Mouse (Mus musculus) G1E (cell line): ENCODE measurements around the gene Drosha. TPM values are rescaled to one million over a fixed set of nuclear protein-coding genes. Genes with fewer than 3 reads are reported as not detected.

Source experiments
- ATAC-seq: 2 replicates; pipeline ENCODE4 v1.8.0; 2016; ENCODE audit warnings: mild to moderate bottlenecking; ENCODE audit not compliant: insufficient number of reproducible peaks, poor library complexity, low FRiP score, severe bottlenecking; ENCODE audit errors: extremely low read depth
- DNase-seq: peaks from one replicate; pipeline ENCODE4 v3.0.0; 2012; ENCODE audit warnings: low spot score
- H3K27me3 ChIP-seq: 2 replicates; pipeline ENCODE4 v1.6.1; 2012; ENCODE audit warnings: mild to moderate bottlenecking, low read length, inconsistent platforms; ENCODE audit not compliant: insufficient read depth
- H3K36me3 ChIP-seq: replicated peaks from 2 replicates; pipeline ENCODE3; 2012; ENCODE audit warnings: mild to moderate bottlenecking, inconsistent platforms
- H3K4me1 ChIP-seq: 2 replicates; pipeline ENCODE4 v1.6.1; 2012; ENCODE audit warnings: low read depth, low read length, inconsistent platforms, mixed read lengths; ENCODE audit not compliant: insufficient read depth
- H3K4me3 ChIP-seq: 2 replicates; pipeline ENCODE4 v1.5.1; 2012; ENCODE audit warnings: low read depth, mild to moderate bottlenecking, inconsistent platforms, low read length, moderate library complexity, mixed read lengths
- H3K9me3 ChIP-seq: replicated peaks from 2 replicates; pipeline ENCODE4 v1.6.1; 2012; ENCODE audit warnings: inconsistent platforms
- CTCF ChIP-seq: IDR thresholded peaks from 2 replicates; pipeline ENCODE4 v1.5.1; 2012; ENCODE audit warnings: low read depth, low read length, inconsistent platforms, mixed read lengths
- GATA1 ChIP-seq: IDR thresholded peaks from 2 replicates; pipeline ENCODE4 v1.6.1; 2012; ENCODE audit warnings: borderline replicate concordance, low read length, inconsistent platforms, mixed read lengths
- GATA2 ChIP-seq: IDR thresholded peaks from 2 replicates; pipeline ENCODE4 v1.6.1; 2012; ENCODE audit warnings: low read depth, low read length, inconsistent platforms, borderline replicate concordance
- POLR2AphosphoS5 ChIP-seq: IDR thresholded peaks from 2 replicates; pipeline ENCODE4 v1.6.1; 2012; ENCODE audit warnings: low read depth, low read length, inconsistent platforms; ENCODE audit not compliant: insufficient replicate concordance
- TAL1 ChIP-seq: conservative IDR thresholded peaks from 2 replicates; pipeline ENCODE4 v1.6.1; 2012; ENCODE audit warnings: low read depth, low read length, inconsistent platforms, mixed read lengths
- polyA plus RNA-seq: library from polyadenylated mRNA; stranded (reverse); fragments of >175 nt; gene quantifications from 2 replicates; pipeline ENCODE4 v1.2.3, GENCODE M21; 2012
- total RNA-seq, 2 experiments: library from RNA; stranded (forward) in 1 of 2; stranded (reverse) in 1 of 2; fragments of 200-1000 nt in 1 of 2; fragments of >200 nt in 1 of 2; fragmentation: Nextera tagmentation in 1 of 2; gene quantifications; 2 replicates each; pipeline ENCODE4 v1.2.3; 2014 to 2017

The Drosha gene
- total and polyA plus RNA-seq, 3 experiments: 30.6 to 366 (median 124) TPM

GRCm38 (mm10) chr15:12824965-12825364 is 350 bp downstream of the Drosha start:
- Histone ChIP-seq H3K36me3 (peaks cover 70% of the 10 kb centered on the region), H3K4me1 (peaks cover 52% of the 10 kb centered on the region), H3K4me3 (peak overlapping the region; percentile 99), H3K9me3 (no peaks in the 10 kb centered on the region), H3K27me3 (no peaks in the 10 kb centered on the region)
- ATAC-seq (no peak), DNase-seq (peak; percentile 30)
- TF ChIP-seq CTCF (no peak), TAL1 (no peak), GATA1 (no peak), GATA2 (no peak), POLR2AphosphoS5 (no peak)

GRCm38 (mm10) chr15:12825408-12825807 is 793 bp downstream of the Drosha start:
- TF ChIP-seq GATA1: no peak
- TF ChIP-seq GATA2: no peak
- no peak for TF ChIP-seq POLR2AphosphoS5
- TF ChIP-seq CTCF: no peak
- no peak for TF ChIP-seq TAL1
- Histone ChIP-seq H3K4me1 (peaks cover 53% of the 10 kb centered on the region), H3K27me3 (no peaks in the 10 kb centered on the region), H3K4me3 (peak overlapping the region; percentile 99), H3K36me3 (peaks cover 68% of the 10 kb centered on the region), H3K9me3 (no peaks in the 10 kb centered on the region)
- DNase-seq: no peak
- no peak for ATAC-seq

- Histone ChIP-seq H3K4me3 (no peak overlapping the region), H3K27me3 (no peaks in the 10 kb centered on the region), H3K9me3 (no peaks in the 10 kb centered on the region), H3K36me3 (peaks cover 69% of the 10 kb centered on the region), H3K4me1 (peaks cover 36% of the 10 kb centered on the region)
- TF ChIP-seq GATA2: no peak
- no peak for TF ChIP-seq GATA1
- no peak for TF ChIP-seq CTCF
- TF ChIP-seq TAL1: no peak
- no peak for TF ChIP-seq POLR2AphosphoS5
- ATAC-seq (peak; percentile 54), DNase-seq (no peak)
Measured at GRCm38 (mm10) chr15:12829878-12830277, 5.3 kb downstream of the Drosha start.

- Histone ChIP-seq H3K36me3 (peaks cover 77% of the 10 kb centered on the region), H3K27me3 (no peaks in the 10 kb centered on the region), H3K9me3 (no peaks in the 10 kb centered on the region), H3K4me3 (no peak overlapping the region), H3K4me1 (peaks cover 17% of the 10 kb centered on the region)
- no peak for ATAC-seq
- no peak for TF ChIP-seq GATA2
- TF ChIP-seq TAL1: no peak
- no peak for TF ChIP-seq GATA1
- no peak for TF ChIP-seq POLR2AphosphoS5
- DNase-seq: no peak
Measured at GRCm38 (mm10) chr15:12832599-12832998, 8.0 kb downstream of the Drosha start.

GRCm38 (mm10) chr15:12833385-12833784 is 8.8 kb downstream of the Drosha start:
- peaks cover 77% of the 10 kb centered on the region for H3K36me3 ChIP-seq
- no peaks in the 10 kb centered on the region for H3K27me3 ChIP-seq
- H3K9me3 ChIP-seq: no peaks in the 10 kb centered on the region
- no peak overlapping the region for H3K4me3 ChIP-seq
- DNase-seq (no peak), ATAC-seq (no peak)
- TF ChIP-seq POLR2AphosphoS5: no peak
- H3K4me1 ChIP-seq: peaks cover 19% of the 10 kb centered on the region

GRCm38 (mm10) chr15:12834231-12834630 is 9.6 kb downstream of the Drosha start:
- no peak for TF ChIP-seq POLR2AphosphoS5
- no peak for TF ChIP-seq GATA2
- no peak for TF ChIP-seq GATA1
- TF ChIP-seq TAL1: no peak
- no peak for TF ChIP-seq CTCF
- Histone ChIP-seq H3K4me3 (no peak overlapping the region), H3K9me3 (no peaks in the 10 kb centered on the region), H3K36me3 (peaks cover 72% of the 10 kb centered on the region), H3K27me3 (no peaks in the 10 kb centered on the region), H3K4me1 (peaks cover 17% of the 10 kb centered on the region)
- no peak for ATAC-seq
- no peak for DNase-seq

- TF ChIP-seq TAL1 (no peak), CTCF (no peak), POLR2AphosphoS5 (no peak), GATA1 (no peak), GATA2 (no peak)
- H3K27me3 ChIP-seq: no peaks in the 10 kb centered on the region
- H3K4me1 ChIP-seq: peaks cover 10% of the 10 kb centered on the region
- ATAC-seq (no peak), DNase-seq (no peak)
- H3K4me3 ChIP-seq: no peak overlapping the region
- peaks cover 92% of the 10 kb centered on the region for H3K36me3 ChIP-seq
- no peaks in the 10 kb centered on the region for H3K9me3 ChIP-seq
Measured at GRCm38 (mm10) chr15:12840737-12841136, 16.1 kb downstream of the Drosha start.
